Mouse (Mus musculus) brain, embryonic 14.5 days (tissue): Measurements from ENCODE around the gene Rara.

ENCODE experiments used
- CTCF ChIP-seq: fragments of 200-500 bp; IDR thresholded peaks from 2 replicates; pipeline ENCODE4 v1.5.1; 2012; ENCODE audit warnings: inconsistent platforms, mild to moderate bottlenecking, moderate library complexity, borderline replicate concordance; ENCODE audit not compliant: insufficient read depth, insufficient read length; ENCODE audit errors: extremely low read depth
- POLR2A ChIP-seq: fragments of 200-500 bp; IDR thresholded peaks from 2 replicates; pipeline ENCODE4 v1.6.1; 2012; ENCODE audit warnings: mild to moderate bottlenecking, inconsistent platforms, borderline replicate concordance; ENCODE audit not compliant: poor library complexity, insufficient read depth, insufficient read length, severe bottlenecking; ENCODE audit errors: extremely low read depth

DNA sequence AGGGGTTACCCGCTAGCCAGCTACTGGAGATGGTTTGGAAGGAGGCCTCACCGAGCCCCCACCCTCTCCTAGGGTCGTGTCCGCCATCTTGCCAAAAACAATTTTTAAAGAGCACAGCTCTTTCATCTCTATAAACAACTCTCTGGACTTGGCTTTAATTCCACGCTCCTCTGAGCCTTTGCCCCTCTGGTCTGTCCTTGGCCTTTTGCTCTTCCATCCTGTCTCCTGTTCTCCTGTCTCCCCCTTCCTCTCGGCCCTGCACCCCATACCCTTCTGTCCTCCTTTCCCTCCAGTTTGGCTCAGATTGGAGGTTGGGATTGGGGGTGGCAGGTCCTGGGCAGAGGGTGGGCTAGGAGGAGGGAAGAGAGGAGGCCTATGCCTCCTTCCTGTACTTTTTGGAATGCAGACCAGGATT, 36.6 kb downstream of the Rara start:
- TF ChIP-seq CTCF: no peak
- TF ChIP-seq POLR2A: no peak
